Mouse (Mus musculus): ENCODE results near the gene Ppat. TPM values are rescaled to one million over a fixed set of nuclear protein-coding genes. Genes with fewer than 3 reads are reported as not detected.
A peak's percentile ranks its signal among the peaks of the same experiment; 100 is the strongest.

The Ppat gene
- total and polyA plus RNA-seq, 3 experiments = 5.5 to 17.6 (median 13.3) TPM

- intact Hi-C loops (cut with DNase I) = no loop called here
- Histone ChIP-seq H3K4me1 (ENCODE audit: control insufficient read depth, insufficient read depth, low read length) (no peaks in the 10 kb centered on the region), H3K9ac (ENCODE audit: low read depth, low read length) (no peak overlapping the region), H3K4me3 (no peak overlapping the region), H3K27me3 (ENCODE audit: control insufficient read depth, insufficient read depth, low read length) (no peaks in the 10 kb centered on the region), H3K79me2 (replicated peaks; ENCODE audit: control insufficient read depth, insufficient read depth, low read length) (no peaks in the 10 kb centered on the region), H3K27ac (no peak overlapping the region), H3K36me3 (ENCODE audit: control insufficient read depth, insufficient read depth, low read length) (no peaks in the 10 kb centered on the region)
- DNase-seq = no peak
- 54% methylated on average over 2 of the region's 2 CpGs for WGBS
- TF ChIP-seq POLR2A (IDR thresholded peaks at IDR 0.05; ENCODE audit: insufficient read depth, low read depth, low read length) (no peak), CTCF (IDR thresholded peaks at IDR 0.05) (no peak), EP300 (IDR thresholded peaks at IDR 0.05; ENCODE audit: insufficient read depth, low read depth, low read length) (no peak)
Measured at GRCm38 (mm10) chr5:76892608-76893007, 58.8 kb downstream of the Ppat start.

DNA sequence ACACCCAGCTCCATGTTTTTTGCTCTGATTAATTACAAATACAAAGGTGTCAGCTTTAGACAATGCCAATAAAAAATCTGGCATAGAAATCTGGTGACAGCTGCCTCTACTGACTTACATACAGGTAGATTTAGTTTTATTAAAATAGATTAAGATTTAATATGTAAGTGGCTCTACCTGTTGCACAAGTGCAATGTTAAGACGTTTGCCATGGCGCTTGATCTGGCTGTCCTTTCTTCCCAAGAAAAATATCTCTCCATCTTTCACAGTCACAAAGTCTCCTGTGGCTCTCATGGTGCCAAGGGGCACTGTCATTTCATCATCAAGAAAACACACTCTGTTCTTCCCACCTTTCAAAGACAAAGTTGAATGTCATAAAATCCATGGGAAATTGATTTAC is 64.4 kb downstream of the Ppat start:
- H3K36me3 ChIP-seq (ENCODE audit: control insufficient read depth, insufficient read depth, low read length) = no peaks in the 10 kb centered on the region
- no peak overlapping the region for H3K9ac ChIP-seq (ENCODE audit: low read depth, low read length)
- no peaks in the 10 kb centered on the region for H3K4me1 ChIP-seq (ENCODE audit: control insufficient read depth, insufficient read depth, low read length)
- no peak overlapping the region for H3K4me3 ChIP-seq
- no peaks in the 10 kb centered on the region for H3K27me3 ChIP-seq (ENCODE audit: control insufficient read depth, insufficient read depth, low read length)
- no peak for TF ChIP-seq CTCF (IDR thresholded peaks at IDR 0.05)
- no peak for TF ChIP-seq EP300 (IDR thresholded peaks at IDR 0.05; ENCODE audit: insufficient read depth, low read depth, low read length)
- TF ChIP-seq POLR2A (IDR thresholded peaks at IDR 0.05; ENCODE audit: insufficient read depth, low read depth, low read length) = no peak
- H3K27ac ChIP-seq = no peak overlapping the region
- intact Hi-C loops (cut with DNase I) = no loop called here
- DNase-seq = no peak
- WGBS = 92% methylated on average over 2 of the region's 2 CpGs
- no peaks in the 10 kb centered on the region for H3K79me2 ChIP-seq (replicated peaks; ENCODE audit: control insufficient read depth, insufficient read depth, low read length)

- H3K4me1 ChIP-seq (ENCODE audit: control insufficient read depth, insufficient read depth, low read length) = no peaks in the 10 kb centered on the region
- no peak overlapping the region for H3K9ac ChIP-seq (ENCODE audit: low read depth, low read length)
- TF ChIP-seq EP300 (IDR thresholded peaks at IDR 0.05; ENCODE audit: insufficient read depth, low read depth, low read length) = no peak
- no peak for TF ChIP-seq POLR2A (IDR thresholded peaks at IDR 0.05; ENCODE audit: insufficient read depth, low read depth, low read length)
- TF ChIP-seq CTCF (IDR thresholded peaks at IDR 0.05) = no peak
- H3K79me2 ChIP-seq (replicated peaks; ENCODE audit: control insufficient read depth, insufficient read depth, low read length) = no peaks in the 10 kb centered on the region
- H3K4me3 ChIP-seq = no peak overlapping the region
- H3K27ac ChIP-seq = no peak overlapping the region
- WGBS = 91% methylated on average over 1 of the region's 1 CpGs
- H3K27me3 ChIP-seq (ENCODE audit: control insufficient read depth, insufficient read depth, low read length) = no peaks in the 10 kb centered on the region
- intact Hi-C loops (cut with DNase I) = no loop called here
- H3K36me3 ChIP-seq (ENCODE audit: control insufficient read depth, insufficient read depth, low read length) = no peaks in the 10 kb centered on the region
- no peak for DNase-seq
Measured at GRCm38 (mm10) chr5:76884107-76884506, 67.3 kb downstream of the Ppat start.

GRCm38 (mm10) chr5:76876106-76876758 is 75.1 kb downstream of the Ppat start:
- Histone ChIP-seq H3K27me3 (ENCODE audit: control insufficient read depth, insufficient read depth, low read length) (no peaks in the 10 kb centered on the region), H3K36me3 (ENCODE audit: control insufficient read depth, insufficient read depth, low read length) (no peaks in the 10 kb centered on the region), H3K27ac (peak overlapping the region; percentile 62), H3K9ac (ENCODE audit: low read depth, low read length) (no peak overlapping the region), H3K4me3 (no peak overlapping the region), H3K4me1 (ENCODE audit: control insufficient read depth, insufficient read depth, low read length) (no peaks in the 10 kb centered on the region), H3K79me2 (replicated peaks; ENCODE audit: control insufficient read depth, insufficient read depth, low read length) (no peaks in the 10 kb centered on the region)
- intact Hi-C loops (cut with DNase I) = no loop called here
- peak; percentile 51 to 65 for DNase-seq
- 58% methylated on average over 25 of the region's 25 CpGs for WGBS
- TF ChIP-seq EP300 (IDR thresholded peaks at IDR 0.05; ENCODE audit: insufficient read depth, low read depth, low read length) = peak; percentile 54; the same call in 1 of the 2 replicates
- 0 out of 2 replicates have a peak, but pooled peaks have one; percentile 23 for TF ChIP-seq POLR2A (IDR thresholded peaks at IDR 0.05; ENCODE audit: insufficient read depth, low read depth, low read length)
- peak; percentile 47 for TF ChIP-seq CTCF (IDR thresholded peaks at IDR 0.05)

GRCm38 (mm10) chr5:76869553-76869952 is 81.8 kb downstream of the Ppat start:
- H3K36me3 ChIP-seq (ENCODE audit: control insufficient read depth, insufficient read depth, low read length) = no peaks in the 10 kb centered on the region

DNA sequence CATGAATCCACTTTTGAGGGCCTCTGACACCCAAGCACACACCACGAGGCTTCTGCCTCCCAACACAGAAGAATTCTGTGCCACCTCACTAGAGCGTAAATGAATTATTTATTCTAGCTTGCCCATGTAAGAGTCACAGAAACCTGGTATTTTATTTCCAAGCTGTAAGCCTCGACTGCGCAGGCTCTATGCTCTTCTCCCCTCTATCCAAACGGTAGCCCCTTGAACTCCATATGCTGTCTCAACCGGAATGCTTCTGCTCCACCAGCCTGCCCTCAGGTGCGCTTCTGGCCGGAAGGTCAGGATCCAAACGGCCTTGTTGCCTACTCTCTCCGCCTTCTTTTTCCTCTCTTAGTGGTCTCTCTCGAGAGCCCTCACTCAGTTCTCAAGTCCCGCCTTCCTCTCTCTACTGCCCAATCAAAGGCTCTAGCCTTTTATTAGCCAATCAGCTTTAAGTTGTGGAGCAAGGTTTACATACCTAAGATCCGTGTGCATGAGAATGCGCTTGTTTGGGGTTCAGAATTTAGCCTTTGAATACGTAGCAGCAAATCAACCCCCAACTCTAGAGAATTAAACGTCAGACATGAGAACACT is 82.6 kb downstream of the Ppat start:
- 41% methylated on average over 16 of the region's 16 CpGs for WGBS
- TF ChIP-seq POLR2A (IDR thresholded peaks at IDR 0.05; ENCODE audit: insufficient read depth, low read depth, low read length) (no peak), CTCF (IDR thresholded peaks at IDR 0.05) (no peak), EP300 (IDR thresholded peaks at IDR 0.05; ENCODE audit: insufficient read depth, low read depth, low read length) (no peak)
- intact Hi-C loops (cut with DNase I) = no loop called here
- Histone ChIP-seq H3K79me2 (replicated peaks; ENCODE audit: control insufficient read depth, insufficient read depth, low read length) (no peaks in the 10 kb centered on the region), H3K36me3 (ENCODE audit: control insufficient read depth, insufficient read depth, low read length) (no peaks in the 10 kb centered on the region), H3K27me3 (ENCODE audit: control insufficient read depth, insufficient read depth, low read length) (no peaks in the 10 kb centered on the region), H3K9ac (ENCODE audit: low read depth, low read length) (no peak overlapping the region), H3K27ac (no peak overlapping the region), H3K4me3 (peak overlapping the region; percentile 28; the same call in 1 of the 2 replicates), H3K4me1 (ENCODE audit: control insufficient read depth, insufficient read depth, low read length) (no peaks in the 10 kb centered on the region)
- DNase-seq = no peak

More at GRCm38 (mm10) chr5:76869553-76869952, 81.8 kb downstream of the Ppat start:
- Histone ChIP-seq H3K79me2 (replicated peaks; ENCODE audit: control insufficient read depth, insufficient read depth, low read length) (no peaks in the 10 kb centered on the region), H3K4me1 (ENCODE audit: control insufficient read depth, insufficient read depth, low read length) (no peaks in the 10 kb centered on the region), H3K27me3 (ENCODE audit: control insufficient read depth, insufficient read depth, low read length) (no peaks in the 10 kb centered on the region), H3K4me3 (no peak overlapping the region), H3K27ac (no peak overlapping the region), H3K9ac (ENCODE audit: low read depth, low read length) (no peak overlapping the region; the same call in 1 of the 2 replicates)
- WGBS = 61% methylated on average over 6 of the region's 6 CpGs
- no peak for DNase-seq
- intact Hi-C loops (cut with DNase I) = no loop called here
- no peak for TF ChIP-seq CTCF (IDR thresholded peaks at IDR 0.05)
- TF ChIP-seq EP300 (IDR thresholded peaks at IDR 0.05; ENCODE audit: insufficient read depth, low read depth, low read length) = no peak
- no peak for TF ChIP-seq POLR2A (IDR thresholded peaks at IDR 0.05; ENCODE audit: insufficient read depth, low read depth, low read length)
